Mouse (Mus musculus) small intestine, adult 2 months (tissue): ENCODE measurements around the gene Eef2. TPM values are rescaled to one million over a fixed set of nuclear protein-coding genes. Genes with fewer than 3 reads are reported as not detected.
"Not testable (repeated sequence)": the region's sequence is repeated elsewhere in the genome, so short reads cannot be mapped to it uniquely, and the experiment has no call there.

Experiments used
- H3K27ac ChIP-seq: fragments of 200-500 bp; 2 replicates; pipeline ENCODE4 v1.5.1; 2012; ENCODE audit warnings: low read depth, low read length, control low read depth, inconsistent platforms; ENCODE audit not compliant: insufficient read depth
- H3K27me3 ChIP-seq: fragments of 200-500 bp; 2 replicates; pipeline ENCODE4 v1.6.1; 2012; ENCODE audit warnings: mild to moderate bottlenecking, moderate library complexity, low read length, inconsistent platforms; ENCODE audit not compliant: control insufficient read depth, insufficient read depth
- H3K36me3 ChIP-seq: fragments of 200-500 bp; 2 replicates; pipeline ENCODE4 v1.6.1; 2012; ENCODE audit warnings: mild to moderate bottlenecking, low read length, control low read depth, inconsistent platforms; ENCODE audit not compliant: control insufficient read depth, insufficient read depth
- H3K4me1 ChIP-seq: fragments of 200-500 bp; 2 replicates; pipeline ENCODE4 v1.6.1; 2012; ENCODE audit warnings: low read length, inconsistent platforms, mixed read lengths; ENCODE audit not compliant: control insufficient read depth, insufficient read depth, insufficient read length
- H3K4me3 ChIP-seq: fragments of 200-500 bp; 2 replicates; pipeline ENCODE4 v1.5.1; 2012; ENCODE audit warnings: low read depth, mild to moderate bottlenecking, control low read depth, inconsistent platforms, low read length, moderate library complexity
- CTCF ChIP-seq: fragments of 200-500 bp; IDR thresholded peaks from 2 replicates; pipeline ENCODE4 v1.5.1; 2012; ENCODE audit warnings: low read depth, mild to moderate bottlenecking, control low read depth, inconsistent platforms, low read length, moderate library complexity, mixed read lengths; ENCODE audit not compliant: insufficient replicate concordance, insufficient read length; ENCODE audit errors: extremely low read depth
- POLR2A ChIP-seq: fragments of 200-500 bp; IDR thresholded peaks from 2 replicates; pipeline ENCODE4 v1.6.1; 2012; ENCODE audit warnings: low read depth, mild to moderate bottlenecking, control low read depth, inconsistent platforms, low read length, moderate library complexity
- WGBS: fragments of 180-500 bp; shearing (Covaris S2); methylation state at CpG from one replicate; pipeline ENCODE4 v1.1.7; 2018; 5-methylcytosine and 5-hydroxymethylcytosine counted together
- polyA plus RNA-seq: library from polyadenylated mRNA; depleted of rRNA; stranded (reverse); fragments of >200 nt; gene quantifications from 2 replicates; pipeline ENCODE4 v1.2.3, GENCODE M21; 2012

The Eef2 gene
- polyA plus RNA-seq, 1 experiment = 1,606 TPM

- TF ChIP-seq POLR2A = no peak
- TF ChIP-seq CTCF = no peak
- Histone ChIP-seq H3K36me3 (peaks cover 38% of the 10 kb centered on the region), H3K4me3 (peak overlapping the region; percentile 90), H3K4me1 (peaks cover 19% of the 10 kb centered on the region), H3K27me3 (no peaks in the 10 kb centered on the region), H3K27ac (peak overlapping the region; percentile 78)
- 2% methylated on average over 13 of the region's 13 CpGs for WGBS
These were observed 430 bp upstream of the Eef2 start for GRCm38 (mm10) chr10:81175936-81176465.

- peaks cover 52% of the 10 kb centered on the region for H3K36me3 ChIP-seq
- H3K4me1 ChIP-seq = peaks cover 19% of the 10 kb centered on the region
- WGBS = 5% methylated on average over 16 of the region's 16 CpGs
- H3K27me3 ChIP-seq = no peaks in the 10 kb centered on the region
- H3K4me3 ChIP-seq = peak overlapping the region; percentile 90
- TF ChIP-seq CTCF = no peak
- no peak for TF ChIP-seq POLR2A
- H3K27ac ChIP-seq = peak overlapping the region; percentile 89
These were observed 1.1 kb downstream of the Eef2 start for GRCm38 (mm10) chr10:81177491-81177925.

GRCm38 (mm10) chr10:81177958-81178712 is 1.7 kb downstream of the Eef2 start:
- H3K27me3 ChIP-seq = no peaks in the 10 kb centered on the region
- peak overlapping the region; percentile 90 for H3K4me3 ChIP-seq
- H3K36me3 ChIP-seq = peaks cover 52% of the 10 kb centered on the region
- peaks cover 18% of the 10 kb centered on the region for H3K4me1 ChIP-seq
- H3K27ac ChIP-seq = no peak overlapping the region
- no peak for TF ChIP-seq POLR2A
- 35% methylated on average over 14 of the region's 14 CpGs for WGBS

- Histone ChIP-seq H3K4me3 (no peak overlapping the region), H3K27me3 (no peaks in the 10 kb centered on the region)
These were observed 2.5 kb downstream of the Eef2 start for GRCm38 (mm10) chr10:81178927-81179326.

GRCm38 (mm10) chr10:81179451-81180342 is 3.3 kb downstream of the Eef2 start:
- H3K27ac ChIP-seq = no peak overlapping the region
- no peak overlapping the region for H3K4me3 ChIP-seq
- peaks cover 56% of the 10 kb centered on the region for H3K36me3 ChIP-seq
- no peaks in the 10 kb centered on the region for H3K27me3 ChIP-seq
- H3K4me1 ChIP-seq = peaks cover 20% of the 10 kb centered on the region
- TF ChIP-seq CTCF (peak; percentile 15; the same call in 1 of the 2 replicates), POLR2A (0 out of 2 replicates have a peak, but pooled peaks have one; percentile 19)
- WGBS = 86% methylated on average over 32 of the region's 32 CpGs

More at GRCm38 (mm10) chr10:81178927-81179326, 2.5 kb downstream of the Eef2 start:
- peaks cover 52% of the 10 kb centered on the region for H3K36me3 ChIP-seq
- peaks cover 22% of the 10 kb centered on the region for H3K4me1 ChIP-seq
- WGBS = 88% methylated on average over 11 of the region's 11 CpGs
- TF ChIP-seq CTCF (no peak), POLR2A (no peak)
- no peak overlapping the region for H3K27ac ChIP-seq

- WGBS = 86% methylated on average over 13 of the region's 13 CpGs
- no peak overlapping the region for H3K27ac ChIP-seq
These were observed 4.5 kb downstream of the Eef2 start for GRCm38 (mm10) chr10:81180946-81181345.

GRCm38 (mm10) chr10:81181860-81182259 is 5.4 kb downstream of the Eef2 start:
- H3K27me3 ChIP-seq, H3K4me3 ChIP-seq, H3K27ac ChIP-seq: not testable (repeated sequence)
- peaks cover 13% of the 10 kb centered on the region for H3K4me1 ChIP-seq
- 82% methylated on average over 12 of the region's 12 CpGs for WGBS
- peaks cover 62% of the 10 kb centered on the region for H3K36me3 ChIP-seq

More at GRCm38 (mm10) chr10:81180946-81181345, 4.5 kb downstream of the Eef2 start:
- H3K27me3 ChIP-seq = no peaks in the 10 kb centered on the region
- H3K36me3 ChIP-seq = peaks cover 62% of the 10 kb centered on the region
- peaks cover 13% of the 10 kb centered on the region for H3K4me1 ChIP-seq
- no peak overlapping the region for H3K4me3 ChIP-seq
- TF ChIP-seq POLR2A = no peak
- TF ChIP-seq CTCF = no peak
